Comparison of ENCODE assay signal across 27 mouse cellular contexts in genomic region chr11:32242209-32242608, GRCm38 (mm10). TPM values are rescaled to one million over a fixed set of nuclear protein-coding genes. Genes with fewer than 3 reads are reported as not detected.
DNase-seq lines count a peak whose midpoint lies in the region; ATAC-seq and TF ChIP-seq lines count a peak whose summit lies in the region.
"Had no signal": no experiment of that assay in that cellular context is flagged by ENCODE, and none has a peak within 500 bp of the region (broad histone marks: within the 10 kb centered on the region; RNA-seq: fewer than 3 reads in every experiment).

No protein-coding gene starts in this region.

- no peak for TF ChIP-seq CTCF in left cerebral cortex, adult 2 months (IDR thresholded peaks at IDR 0.05)

- H3K9me3 ChIP-seq in erythroblast, embryonic 14.5 days (ENCODE audit: control insufficient read depth, low read length) = no peaks in the 10 kb centered on the region
- no peaks in the 10 kb centered on the region for H3K9me3 ChIP-seq in liver, embryonic 12.5 days (replicated peaks)
- no peaks in the 10 kb centered on the region for H3K9me3 ChIP-seq in kidney, embryonic 15.5 days (replicated peaks)
- H3K9me3 ChIP-seq: embryonic facial prominence, embryonic 15.5 days; limb, embryonic 12.5 days had no signal

- 72% methylated on average over 3 of the region's 3 CpGs for WGBS in liver, embryonic 12.5 days (ENCODE audit: insufficient replicate concordance)
- 91% methylated on average over 3 of the region's 3 CpGs for WGBS in kidney, embryonic 15.5 days

- peaks cover 99% of the 10 kb centered on the region for H3K4me1 ChIP-seq in erythroblast, embryonic 14.5 days (ENCODE audit: control insufficient read depth)
- H3K4me1 ChIP-seq in liver, embryonic 12.5 days = peaks cover 93% of the 10 kb centered on the region
- H3K4me1 ChIP-seq in kidney, embryonic 15.5 days = peaks cover 25% of the 10 kb centered on the region
- H3K4me1 ChIP-seq: limb, embryonic 12.5 days had no signal

- H3K27ac ChIP-seq in left cerebral cortex, adult 2 months = peak overlapping the region; percentile 68; the same call in 1 of the 2 replicates
- H3K27ac ChIP-seq in liver, embryonic 12.5 days = peak overlapping the region; percentile 99
- H3K27ac ChIP-seq in kidney, embryonic 15.5 days = no peak overlapping the region
- H3K27ac ChIP-seq: embryonic facial prominence, embryonic 15.5 days; hindbrain, embryonic 14.5 days; limb, embryonic 12.5 days had no signal

- H3K36me3 ChIP-seq in erythroblast, embryonic 14.5 days (ENCODE audit: control insufficient read depth) = peaks cover 98% of the 10 kb centered on the region
- peaks cover 90% of the 10 kb centered on the region for H3K36me3 ChIP-seq in liver, embryonic 12.5 days
- H3K36me3 ChIP-seq in kidney, embryonic 15.5 days = peaks cover 79% of the 10 kb centered on the region

- H3K4me2 ChIP-seq in liver, embryonic 12.5 days = peak overlapping the region; percentile 17
- no peak overlapping the region for H3K4me2 ChIP-seq in kidney, embryonic 15.5 days
- H3K4me2 ChIP-seq: embryonic facial prominence, embryonic 15.5 days; hindbrain, embryonic 14.5 days; limb, embryonic 12.5 days; midbrain, embryonic 11.5 days had no signal

- no peak for DNase-seq in left cerebral cortex, adult 2 months (ENCODE audit: extremely low spot score in 1 of 2, low spot score in 2 of 2)
- DNase-seq in left cerebral cortex, postnatal 4 days = no peak
- DNase-seq in adrenal gland, postnatal 25 days = no peak
- DNase-seq in left cerebral cortex, postnatal 14 days (ENCODE audit: low spot score in 2 of 2) = no peak
- DNase-seq: adrenal gland, postnatal 10 days; cerebellum, adult 9-11 months; gastrocnemius, postnatal 36 days; kidney, postnatal 4 days; lung, adult 2 months; lung, postnatal 14 days; thymus, adult 2 months; thymus, postnatal 4 days had no signal

- intact Hi-C loops in left cerebral cortex, adult 2 months (cut with DNase I) = no loop called here
- intact Hi-C loops in left cerebral cortex, postnatal 4 days (cut with DNase I) = no loop called here
- intact Hi-C loops in left cerebral cortex, postnatal 14 days (cut with DNase I) = no loop called here

- peak overlapping the region; percentile 81 for H3K9ac ChIP-seq in liver, embryonic 12.5 days
- H3K9ac ChIP-seq in kidney, embryonic 15.5 days = no peak overlapping the region
- H3K9ac ChIP-seq: embryonic facial prominence, embryonic 15.5 days; hindbrain, embryonic 14.5 days; limb, embryonic 12.5 days had no signal

- ATAC-seq in erythroblast, adult 5-6 weeks (replicated peaks; ENCODE audit: low FRiP score, poor library complexity, severe bottlenecking) = no peak
- ATAC-seq in liver, embryonic 12.5 days = peak; percentile 56
- ATAC-seq in kidney, embryonic 15.5 days (replicated peaks; ENCODE audit: low FRiP score) = no peak
- ATAC-seq: inflammation-experienced regulatory T-cells, adult 6 months had no signal

- H3K4me3 ChIP-seq in erythroblast, embryonic 14.5 days (replicated peaks) = peak overlapping the region; percentile 31
- H3K4me3 ChIP-seq in left cerebral cortex, adult 2 months = no peak overlapping the region
- no peak overlapping the region for H3K4me3 ChIP-seq in liver, embryonic 12.5 days
- no peak overlapping the region for H3K4me3 ChIP-seq in kidney, embryonic 15.5 days (replicated peaks)
- H3K4me3 ChIP-seq: embryonic facial prominence, embryonic 15.5 days; limb, embryonic 12.5 days had no signal

- no peaks in the 10 kb centered on the region for H3K27me3 ChIP-seq in erythroblast, embryonic 14.5 days (ENCODE audit: control insufficient read depth)
- H3K27me3 ChIP-seq in liver, embryonic 12.5 days (replicated peaks) = no peaks in the 10 kb centered on the region
- no peaks in the 10 kb centered on the region for H3K27me3 ChIP-seq in kidney, embryonic 15.5 days
- H3K27me3 ChIP-seq: embryonic facial prominence, embryonic 15.5 days; limb, embryonic 12.5 days had no signal

RNA-seq across cellular contexts. Expression of gene Mpg, which starts 15.9 kb away (rescaled TPM):
- 4.8 and 5.0 TPM in 2 replicates for polyA plus RNA-seq in erythroblast, embryonic 14.5 days (2012)
- total RNA-seq in erythroblast, adult 5-6 weeks (2015; ENCODE audit: low replicate concordance) = 21.3 and 22.1 TPM in 2 replicates
- total RNA-seq in erythroblast, adult 5-6 weeks (2017; ENCODE audit: low replicate concordance) = 29.0 and 33.3 TPM in 2 replicates
- 10 to 100 TPM; 17.5 to 19.1 TPM for total RNA-seq in left cerebral cortex, adult 2 months (2021)
- total RNA-seq in left cerebral cortex, postnatal 4 days (2021) = 10 to 100 TPM; 21.5 to 22.5 TPM
- polyA plus RNA-seq in liver, embryonic 12.5 days (2016; fragmentation: Nextera tagmentation; extraction: Ambion mirVana) = 25.7 and 27.2 TPM in 2 replicates
- total RNA-seq in adrenal gland, postnatal 25 days (2021) = 18.5 and 22.9 TPM in 2 replicates
- polyA plus RNA-seq in kidney, embryonic 15.5 days (2015; fragmentation: Nextera tagmentation; extraction: Ambion mirVana) = 33.5 and 36.1 TPM in 2 replicates
- 10 to 100 TPM; 18.7 to 20.5 TPM for total RNA-seq in left cerebral cortex, postnatal 14 days (2021)

RNA-seq across cellular contexts. Expression of gene Rhbdf1, which starts 20.1 kb away (rescaled TPM):
- polyA plus RNA-seq in erythroblast, embryonic 14.5 days (2012) = 0.44 and 0.77 TPM in 2 replicates
- not detected in 2 replicates for total RNA-seq in erythroblast, adult 5-6 weeks (2015; ENCODE audit: low replicate concordance)
- 1.2 and 7.5 TPM in 2 replicates for total RNA-seq in erythroblast, adult 5-6 weeks (2017; ENCODE audit: low replicate concordance)
- total RNA-seq in left cerebral cortex, adult 2 months (2021) = 10 to 100 TPM; 13.9 to 14.4 TPM
- 10 to 100 TPM; 17.9 to 19.8 TPM for total RNA-seq in left cerebral cortex, postnatal 4 days (2021)
- 12.0 and 14.1 TPM in 2 replicates for polyA plus RNA-seq in liver, embryonic 12.5 days (2016; fragmentation: Nextera tagmentation; extraction: Ambion mirVana)
- total RNA-seq in adrenal gland, postnatal 25 days (2021) = 27.6 and 27.9 TPM in 2 replicates
- polyA plus RNA-seq in kidney, embryonic 15.5 days (2015; fragmentation: Nextera tagmentation; extraction: Ambion mirVana) = 48.7 and 55.4 TPM in 2 replicates
- 10 to 100 TPM; 16.5 to 18.0 TPM for total RNA-seq in left cerebral cortex, postnatal 14 days (2021)

RNA-seq across cellular contexts. Expression of gene Nprl3, which starts 25.3 kb away (rescaled TPM):
- 4.8 and 5.8 TPM in 2 replicates for polyA plus RNA-seq in erythroblast, embryonic 14.5 days (2012)
- total RNA-seq in erythroblast, adult 5-6 weeks (2015; ENCODE audit: low replicate concordance) = 58.0 and 62.7 TPM in 2 replicates
- total RNA-seq in erythroblast, adult 5-6 weeks (2017; ENCODE audit: low replicate concordance) = 166 and 187 TPM in 2 replicates
- total RNA-seq in left cerebral cortex, adult 2 months (2021) = 10 to 100 TPM; 45.2 to 52.2 TPM
- total RNA-seq in left cerebral cortex, postnatal 4 days (2021) = 10 to 100 TPM; 51.0 to 57.6 TPM
- 34.6 and 39.1 TPM in 2 replicates for polyA plus RNA-seq in liver, embryonic 12.5 days (2016; fragmentation: Nextera tagmentation; extraction: Ambion mirVana)
- total RNA-seq in adrenal gland, postnatal 25 days (2021) = 79.0 and 83.9 TPM in 2 replicates
- polyA plus RNA-seq in kidney, embryonic 15.5 days (2015; fragmentation: Nextera tagmentation; extraction: Ambion mirVana) = 38.8 and 43.9 TPM in 2 replicates
- 10 to 100 TPM; 47.0 to 57.0 TPM for total RNA-seq in left cerebral cortex, postnatal 14 days (2021)

RNA-seq across cellular contexts. Expression of gene Hba-x, which starts 34.0 kb away (rescaled TPM):
- polyA plus RNA-seq in erythroblast, embryonic 14.5 days (2012) = 158 and 188 TPM in 2 replicates
- total RNA-seq in erythroblast, adult 5-6 weeks (2015; ENCODE audit: low replicate concordance) = 7.9 and 8.8 TPM in 2 replicates
- total RNA-seq in erythroblast, adult 5-6 weeks (2017; ENCODE audit: low replicate concordance) = 0.68 and 2.2 TPM in 2 replicates
- total RNA-seq in left cerebral cortex, adult 2 months (2021) = not detected
- not detected for total RNA-seq in left cerebral cortex, postnatal 4 days (2021)
- 1,859 and 1,982 TPM in 2 replicates for polyA plus RNA-seq in liver, embryonic 12.5 days (2016; fragmentation: Nextera tagmentation; extraction: Ambion mirVana)
- total RNA-seq in adrenal gland, postnatal 25 days (2021) = not detected in 2 replicates
- polyA plus RNA-seq in kidney, embryonic 15.5 days (2015; fragmentation: Nextera tagmentation; extraction: Ambion mirVana) = 36.6 and 65.3 TPM in 2 replicates
- not detected for total RNA-seq in left cerebral cortex, postnatal 14 days (2021)
- total RNA-seq: adrenal gland, postnatal 10 days; common myeloid progenitor, adult 5-6 weeks; gastrocnemius, adult 18-20 months; gastrocnemius, postnatal 36 days; heart, postnatal 25 days; layer of hippocampus, postnatal 10 days; megakaryocyte progenitor cell, adult 5-6 weeks; neutrophil, adult 5-6 weeks had no signal
- polyA plus RNA-seq: inflammation-experienced regulatory T-cells, adult 6 months; lung, adult 2 months had no signal

RNA-seq across cellular contexts. Expression of gene Snrnp25, which starts 37.0 kb away (rescaled TPM):
- polyA plus RNA-seq in erythroblast, embryonic 14.5 days (2012) = 25.7 and 48.2 TPM in 2 replicates
- 64.4 and 68.3 TPM in 2 replicates for total RNA-seq in erythroblast, adult 5-6 weeks (2015; ENCODE audit: low replicate concordance)
- 29.9 and 61.1 TPM in 2 replicates for total RNA-seq in erythroblast, adult 5-6 weeks (2017; ENCODE audit: low replicate concordance)
- 10 to 100 TPM; 19.2 to 24.6 TPM for total RNA-seq in left cerebral cortex, adult 2 months (2021)
- 10 to 100 TPM; 20.3 to 21.6 TPM for total RNA-seq in left cerebral cortex, postnatal 4 days (2021)
- polyA plus RNA-seq in liver, embryonic 12.5 days (2016; fragmentation: Nextera tagmentation; extraction: Ambion mirVana) = 103 TPM in 2 replicates
- total RNA-seq in adrenal gland, postnatal 25 days (2021) = 11.3 and 15.4 TPM in 2 replicates
- 59.6 and 60.9 TPM in 2 replicates for polyA plus RNA-seq in kidney, embryonic 15.5 days (2015; fragmentation: Nextera tagmentation; extraction: Ambion mirVana)
- 10 to 100 TPM; 24.9 to 26.2 TPM for total RNA-seq in left cerebral cortex, postnatal 14 days (2021)
